Mouse (Mus musculus) lung, postnatal 0 days (tissue): ENCODE data around the gene Smap1.

ENCODE experiments used
- CTCF ChIP-seq: IDR thresholded peaks from 2 replicates; pipeline ENCODE4 v1.5.1; 2016; ENCODE audit warnings: antibody characterized with exemption, mild to moderate bottlenecking
- EP300 ChIP-seq: IDR thresholded peaks from 2 replicates; pipeline ENCODE4 v1.6.1; 2016; ENCODE audit warnings: antibody characterized with exemption, mild to moderate bottlenecking, control low read depth

DNA sequence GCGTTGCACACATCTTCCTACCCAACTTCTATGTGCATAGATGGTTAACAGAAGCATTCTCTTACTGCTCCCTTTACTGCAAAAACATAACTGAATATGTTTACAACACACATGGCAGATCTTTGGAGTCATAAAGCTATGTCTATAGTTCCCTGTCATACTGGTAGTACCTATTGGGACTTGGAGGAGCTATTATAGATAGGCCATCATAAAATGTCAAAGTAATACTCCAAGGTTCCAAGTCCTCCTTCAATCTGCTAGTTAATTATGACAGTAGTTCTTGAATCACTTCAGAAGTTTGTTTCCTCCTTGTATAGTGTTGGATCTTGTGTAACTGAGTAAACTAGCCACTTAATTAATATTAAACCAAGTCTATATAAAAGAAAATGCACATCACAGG, 49.9 kb downstream of the Smap1 start:
- TF ChIP-seq EP300: no peak
- no peak for TF ChIP-seq CTCF
